Mouse (Mus musculus) inflammation-experienced regulatory T-cells, adult 6 months (primary cell): ENCODE results near the gene Pla2g4e. TPM values are rescaled to one million over a fixed set of nuclear protein-coding genes. Genes with fewer than 3 reads are reported as not detected.

ENCODE experiments used
- polyA plus RNA-seq, 3 experiments: library from polyadenylated mRNA; unstranded; fragments of 100-300 nt; shearing (Covaris generic); gene quantifications; one replicate each; pipeline ENCODE4 v1.2.1; 2017

Gene Pla2g4e
- polyA plus RNA-seq, 3 experiments from 2014 or later = not detected

Other genes with a start within 250 kb of the Pla2g4e start
- 10 to 100 TPM; 17.0 to 24.3 (median 22.5) TPM for gene Jmjd7, start 217.9 kb downstream of the Pla2g4e start, polyA plus RNA-seq
- 1 to 10 TPM in 2 of 3 experiments, under 1 TPM in 1; 0.95 to 2.8 (median 1.4) TPM for gene Gm28042, start 217.8 kb downstream of the Pla2g4e start, polyA plus RNA-seq
- gene Pla2g4b, start 211.9 kb downstream of the Pla2g4e start, polyA plus RNA-seq = 1 to 10 TPM in 2 of 3 experiments, under 1 TPM in 1; 0.60 to 3.4 (median 2.5) TPM
- gene Ehd4, start 90.7 kb downstream of the Pla2g4e start, polyA plus RNA-seq = 10 to 100 TPM in 1 of 3 experiments, 1 to 10 TPM in 2; 2.9 to 16.2 (median 3.9) TPM
- not detected for gene Pla2g4d, start 43.9 kb upstream of the Pla2g4e start, polyA plus RNA-seq
- gene Pla2g4f, start 68.8 kb upstream of the Pla2g4e start, polyA plus RNA-seq = 1 to 10 TPM in 2 of 3 experiments, under 1 TPM in 1; 0.80 to 2.8 (median 1.7) TPM
- 10 to 100 TPM; 20.1 to 28.3 (median 26.7) TPM for gene Vps39, start 107.8 kb upstream of the Pla2g4e start, polyA plus RNA-seq
- 10 to 100 TPM; 10.9 to 32.3 (median 29.3) TPM for gene Ganc, start 158.6 kb upstream of the Pla2g4e start, polyA plus RNA-seq
- gene Tmem87a, start 158.8 kb upstream of the Pla2g4e start, polyA plus RNA-seq = 10 to 100 TPM; 18.9 to 28.3 (median 24.6) TPM
- gene Capn3, start 210.7 kb upstream of the Pla2g4e start, polyA plus RNA-seq = 10 to 100 TPM in 2 of 3 experiments, 1 to 10 TPM in 1; 2.8 to 42.7 (median 37.9) TPM